ENCODE assay signal across 10 mouse cellular contexts in genomic region chr10:80163721-80164120, GRCm38 (mm10). TPM values are rescaled to one million over a fixed set of nuclear protein-coding genes. Genes with fewer than 3 reads are reported as not detected.
DNase-seq lines count a peak whose midpoint lies in the region; ATAC-seq and TF ChIP-seq lines count a peak whose summit lies in the region.
"Had no signal": no experiment of that assay in that cellular context is flagged by ENCODE, and none has a peak within 500 bp of the region (broad histone marks: within the 10 kb centered on the region; RNA-seq: fewer than 3 reads in every experiment).

No protein-coding gene starts in this region.

- no peaks in the 10 kb centered on the region for H3K9me3 ChIP-seq in lung, embryonic 15.5 days
- H3K9me3 ChIP-seq in limb, embryonic 10.5 days (replicated peaks), result no peaks in the 10 kb centered on the region
- no peaks in the 10 kb centered on the region for H3K9me3 ChIP-seq in stomach, postnatal 0 days (ENCODE audit: control insufficient read depth, low read length)

- no peak overlapping the region for H3K27ac ChIP-seq in lung, embryonic 15.5 days
- H3K27ac ChIP-seq in limb, embryonic 10.5 days, result no peak overlapping the region
- peak overlapping the region; percentile 82 for H3K27ac ChIP-seq in stomach, postnatal 0 days (replicated peaks)
- H3K27ac ChIP-seq: liver, embryonic 14.5 days had no signal

- ATAC-seq in lung, embryonic 15.5 days (ENCODE audit: borderline replicate concordance, extremely low read depth, low FRiP score, low TSS enrichment), result no peak
- no peak for ATAC-seq in stomach, postnatal 0 days (ENCODE audit: low FRiP score, low TSS enrichment)

- peak; percentile 24 for TF ChIP-seq CTCF in stomach, postnatal 0 days (IDR thresholded peaks at IDR 0.05; ENCODE audit: low read depth)

- WGBS in lung, embryonic 15.5 days, result 68% methylated on average over 8 of the region's 8 CpGs
- WGBS in limb, embryonic 10.5 days, result 76% methylated on average over 8 of the region's 8 CpGs
- WGBS in stomach, postnatal 0 days, result 38% methylated on average over 8 of the region's 8 CpGs

- peak overlapping the region; percentile 92; the same call in 1 of the 2 replicates for H3K4me2 ChIP-seq in lung, embryonic 15.5 days
- peak overlapping the region; percentile 89; the same call in 1 of the 2 replicates for H3K4me2 ChIP-seq in stomach, postnatal 0 days (replicated peaks; ENCODE audit: low read depth)

- H3K4me1 ChIP-seq in lung, embryonic 15.5 days, result peaks cover 79% of the 10 kb centered on the region
- H3K4me1 ChIP-seq in limb, embryonic 10.5 days, result peaks cover 86% of the 10 kb centered on the region
- H3K4me1 ChIP-seq in stomach, postnatal 0 days (replicated peaks; ENCODE audit: control insufficient read depth, insufficient read depth), result peaks cover 24% of the 10 kb centered on the region

- no peaks in the 10 kb centered on the region for H3K36me3 ChIP-seq in lung, embryonic 15.5 days
- peaks cover 10% of the 10 kb centered on the region; the same call in 1 of the 2 replicates for H3K36me3 ChIP-seq in limb, embryonic 10.5 days
- no peaks in the 10 kb centered on the region for H3K36me3 ChIP-seq in stomach, postnatal 0 days (ENCODE audit: control insufficient read depth, insufficient read depth, low read length)

- no peak overlapping the region for H3K4me3 ChIP-seq in lung, embryonic 15.5 days
- H3K4me3 ChIP-seq in limb, embryonic 10.5 days, result peak overlapping the region; percentile 48
- no peak overlapping the region for H3K4me3 ChIP-seq in stomach, postnatal 0 days (ENCODE audit: low read depth, low read length)

- DNase-seq in lung, postnatal 14 days, result no peak
- DNase-seq in adrenal gland, postnatal 10 days, result peak; percentile 73
- peak; percentile 66 for DNase-seq in gastrocnemius, postnatal 25 days
- no peak for DNase-seq in limb, embryonic 10.5 days (ENCODE audit: low spot score)
- peak; percentile 60 for DNase-seq in stomach, postnatal 0 days (ENCODE audit: low spot score)
- DNase-seq in T-cell, adult 2 months (ENCODE audit: low spot score), result no peak
- no peak for DNase-seq in embryo, embryonic 10.5 days (ENCODE audit: low spot score)

- H3K9ac ChIP-seq in lung, embryonic 15.5 days, result no peak overlapping the region; the same call in 1 of the 2 replicates
- H3K9ac ChIP-seq in stomach, postnatal 0 days (ENCODE audit: low read length), result no peak overlapping the region; the same call in 1 of the 2 replicates

- TF ChIP-seq EP300 in stomach, postnatal 0 days (optimal IDR thresholded peaks at IDR 0.05), result no peak

- H3K27me3 ChIP-seq in lung, embryonic 15.5 days, result no peaks in the 10 kb centered on the region
- H3K27me3 ChIP-seq in limb, embryonic 10.5 days (ENCODE audit: low read depth, poor library complexity, severe bottlenecking), result no peaks in the 10 kb centered on the region
- no peaks in the 10 kb centered on the region for H3K27me3 ChIP-seq in stomach, postnatal 0 days (ENCODE audit: control insufficient read depth, insufficient read depth, low read length)

RNA-seq across cellular contexts. Expression of gene Cirbp, which starts 2.1 kb away (rescaled TPM):
- polyA plus RNA-seq in lung, embryonic 15.5 days (2015; fragmentation: Nextera tagmentation; extraction: Ambion mirVana), result 94.6 and 95.1 TPM in 2 replicates
- total RNA-seq in adrenal gland, postnatal 10 days (2021), result 100 to 1,000 TPM; 102 to 168 TPM
- total RNA-seq in gastrocnemius, postnatal 25 days (2021), result 10 to 100 TPM; 17.3 to 21.4 TPM
- 90.7 and 129 TPM in 2 replicates for polyA plus RNA-seq in limb, embryonic 10.5 days (2016; fragmentation: Nextera tagmentation; extraction: Ambion mirVana)
- 237 and 244 TPM in 2 replicates for polyA plus RNA-seq in stomach, postnatal 0 days (2015; fragmentation: Nextera tagmentation; extraction: Ambion mirVana)

RNA-seq across cellular contexts. Expression of gene 1600002K03Rik, which starts 9.0 kb away (rescaled TPM):
- polyA plus RNA-seq in lung, embryonic 15.5 days (2015; fragmentation: Nextera tagmentation; extraction: Ambion mirVana), result 11.6 and 14.7 TPM in 2 replicates
- total RNA-seq in adrenal gland, postnatal 10 days (2021), result 1 to 10 TPM; 6.4 to 7.7 TPM
- 1 to 10 TPM; 5.1 to 5.9 TPM for total RNA-seq in gastrocnemius, postnatal 25 days (2021)
- polyA plus RNA-seq in limb, embryonic 10.5 days (2016; fragmentation: Nextera tagmentation; extraction: Ambion mirVana), result 8.7 and 13.1 TPM in 2 replicates
- polyA plus RNA-seq in stomach, postnatal 0 days (2015; fragmentation: Nextera tagmentation; extraction: Ambion mirVana), result 13.9 and 14.1 TPM in 2 replicates

RNA-seq across cellular contexts. Expression of gene Efna2, which starts 15.6 kb away (rescaled TPM):
- 16.0 and 17.3 TPM in 2 replicates for polyA plus RNA-seq in lung, embryonic 15.5 days (2015; fragmentation: Nextera tagmentation; extraction: Ambion mirVana)
- total RNA-seq in adrenal gland, postnatal 10 days (2021), result 1 to 10 TPM; 3.3 to 4.5 TPM
- total RNA-seq in gastrocnemius, postnatal 25 days (2021), result under 1 TPM; 0.26 to 0.54 TPM
- 63.1 and 66.8 TPM in 2 replicates for polyA plus RNA-seq in limb, embryonic 10.5 days (2016; fragmentation: Nextera tagmentation; extraction: Ambion mirVana)
- 6.5 and 7.2 TPM in 2 replicates for polyA plus RNA-seq in stomach, postnatal 0 days (2015; fragmentation: Nextera tagmentation; extraction: Ambion mirVana)
- total RNA-seq: common myeloid progenitor, adult 5-6 weeks had no signal

RNA-seq across cellular contexts. Expression of gene Midn, which starts 15.6 kb away (rescaled TPM):
- polyA plus RNA-seq in lung, embryonic 15.5 days (2015; fragmentation: Nextera tagmentation; extraction: Ambion mirVana), result 17.5 and 18.6 TPM in 2 replicates
- total RNA-seq in adrenal gland, postnatal 10 days (2021), result 100 to 1,000 TPM; 106 to 127 TPM
- 10 to 100 TPM; 33.7 to 34.8 TPM for total RNA-seq in gastrocnemius, postnatal 25 days (2021)
- polyA plus RNA-seq in limb, embryonic 10.5 days (2016; fragmentation: Nextera tagmentation; extraction: Ambion mirVana), result 26.2 and 27.1 TPM in 2 replicates
- 8.5 and 9.6 TPM in 2 replicates for polyA plus RNA-seq in stomach, postnatal 0 days (2015; fragmentation: Nextera tagmentation; extraction: Ambion mirVana)

RNA-seq across cellular contexts. Expression of gene Cbarp, which starts 23.1 kb away (rescaled TPM):
- 3.9 and 5.0 TPM in 2 replicates for polyA plus RNA-seq in lung, embryonic 15.5 days (2015; fragmentation: Nextera tagmentation; extraction: Ambion mirVana)
- 10 to 100 TPM; 41.6 to 65.6 TPM for total RNA-seq in adrenal gland, postnatal 10 days (2021)
- total RNA-seq in gastrocnemius, postnatal 25 days (2021), result 1 to 10 TPM; 1.2 to 1.6 TPM
- polyA plus RNA-seq in limb, embryonic 10.5 days (2016; fragmentation: Nextera tagmentation; extraction: Ambion mirVana), result 3.3 and 4.7 TPM in 2 replicates
- 4.2 and 4.3 TPM in 2 replicates for polyA plus RNA-seq in stomach, postnatal 0 days (2015; fragmentation: Nextera tagmentation; extraction: Ambion mirVana)

Comparison
In these comparisons a context has a peak if more than half of its experiments do, and no peak if none do; other contexts are left out.
1. DNase-seq: peak in adrenal gland, postnatal 10 days (single experiment), gastrocnemius, postnatal 25 days (single experiment) and stomach, postnatal 0 days (single experiment); none in lung, postnatal 14 days (single experiment), limb, embryonic 10.5 days (single experiment), T-cell, adult 2 months (single experiment) and embryo, embryonic 10.5 days (single experiment).